Mouse (Mus musculus): ENCODE results near the gene Gm26620. TPM values are rescaled to one million over a fixed set of nuclear protein-coding genes. Genes with fewer than 3 reads are reported as not detected.

Gm26620 gene
- polyA plus RNA-seq (2014; fragmentation: Illumina TruSeq; extraction: RNeasy Lipid Tissue Mini Kit (QIAGEN cat#74804); ENCODE audit: low read depth, low replicate concordance), result 0.42 TPM

GRCm38 (mm10) chr1:170884978-170885561 is at the start of gene Gm26620, which contains the start of gene Dusp12:
Gene Gm26620, plus strand, starts transcription at chr1:170885065.
Gene Dusp12, minus strand, starts transcription at chr1:170885540.

GRCm38 (mm10) chr1:170867691-170868105 is 17.2 kb upstream of the Gm26620 start, which contains the start of gene Atf6:
Gene Atf6, minus strand, starts transcription at chr1:170867771.

GRCm38 (mm10) chr1:170912891-170913615 is 28.2 kb downstream of the Gm26620 start, which contains the start of gene Fcrlb:
Gene Fcrlb, minus strand, starts transcription at chr1:170912941.

GRCm38 (mm10) chr1:170927378-170927777 is 42.5 kb downstream of the Gm26620 start, which contains the start of gene Fcrla:
Gene Fcrla, minus strand, starts transcription at chr1:170927583.

Other genes starting within 250 kb of the Gm26620 start
- 13.8 TPM for gene Olfml2b, start 240.5 kb upstream of the Gm26620 start, polyA plus RNA-seq (2014; fragmentation: Illumina TruSeq; extraction: RNeasy Lipid Tissue Mini Kit (QIAGEN cat#74804); ENCODE audit: low read depth, low replicate concordance)
- 26.6 TPM for gene Atf6, start 17.3 kb upstream of the Gm26620 start, polyA plus RNA-seq (2014; fragmentation: Illumina TruSeq; extraction: RNeasy Lipid Tissue Mini Kit (QIAGEN cat#74804); ENCODE audit: low read depth, low replicate concordance)
- 14.3 TPM for gene Dusp12, start 475 bp downstream of the Gm26620 start, polyA plus RNA-seq (2014; fragmentation: Illumina TruSeq; extraction: RNeasy Lipid Tissue Mini Kit (QIAGEN cat#74804); ENCODE audit: low read depth, low replicate concordance)
- not detected for gene Fcrlb, start 27.9 kb downstream of the Gm26620 start, polyA plus RNA-seq (2014; fragmentation: Illumina TruSeq; extraction: RNeasy Lipid Tissue Mini Kit (QIAGEN cat#74804); ENCODE audit: low read depth, low replicate concordance)
- 1.1 TPM for gene Fcrla, start 42.5 kb downstream of the Gm26620 start, polyA plus RNA-seq (2014; fragmentation: Illumina TruSeq; extraction: RNeasy Lipid Tissue Mini Kit (QIAGEN cat#74804); ENCODE audit: low read depth, low replicate concordance)
- 104 TPM for gene Fcgr2b, start 91.5 kb downstream of the Gm26620 start, polyA plus RNA-seq (2014; fragmentation: Illumina TruSeq; extraction: RNeasy Lipid Tissue Mini Kit (QIAGEN cat#74804); ENCODE audit: low read depth, low replicate concordance)
- gene Fcgr4, start 133.9 kb downstream of the Gm26620 start, polyA plus RNA-seq (2014; fragmentation: Illumina TruSeq; extraction: RNeasy Lipid Tissue Mini Kit (QIAGEN cat#74804); ENCODE audit: low read depth, low replicate concordance), result 2.0 TPM
- gene Fcgr3, start 179.9 kb downstream of the Gm26620 start, polyA plus RNA-seq (2014; fragmentation: Illumina TruSeq; extraction: RNeasy Lipid Tissue Mini Kit (QIAGEN cat#74804); ENCODE audit: low read depth, low replicate concordance), result 42.1 TPM
- gene Cfap126, start 228.9 kb downstream of the Gm26620 start, polyA plus RNA-seq (2014; fragmentation: Illumina TruSeq; extraction: RNeasy Lipid Tissue Mini Kit (QIAGEN cat#74804); ENCODE audit: low read depth, low replicate concordance), result 23.4 TPM